In genomic region chr8:123411246-123411645, GRCm38 (mm10) we compare ENCODE assay signal across 8 mouse cellular contexts. TPM values are rescaled to one million over a fixed set of nuclear protein-coding genes. Genes with fewer than 3 reads are reported as not detected.
DNase-seq lines count a peak whose midpoint lies in the region; ATAC-seq and TF ChIP-seq lines count a peak whose summit lies in the region.

Gene Tubb3, plus strand, starts transcription at chr8:123411424.

- H3K4me2 ChIP-seq in forebrain, embryonic 15.5 days (replicated peaks): peak within 1 kb of the TSS; percentile 88
- peak within 1 kb of the TSS; percentile 89 for H3K4me2 ChIP-seq in midbrain, postnatal 0 days (ENCODE audit: low read depth, low read length, poor library complexity, severe bottlenecking)

- peak within 1 kb of the TSS; percentile 95 for H3K27ac ChIP-seq in forebrain, embryonic 15.5 days (replicated peaks)
- H3K27ac ChIP-seq in midbrain, postnatal 0 days (ENCODE audit: low read depth, low read length): peak within 1 kb of the TSS; percentile 98
- H3K27ac ChIP-seq in testis, adult 2 months (ENCODE audit: control insufficient read depth, insufficient read depth, low read depth, low read length): peak within 1 kb of the TSS; percentile 60

- ATAC-seq in forebrain, embryonic 15.5 days (replicated peaks): peak; percentile 94
- ATAC-seq in midbrain, postnatal 0 days (ENCODE audit: low FRiP score): peak; percentile 90

- no peaks in the 10 kb centered on the region for H3K9me3 ChIP-seq in forebrain, embryonic 15.5 days
- H3K9me3 ChIP-seq in midbrain, postnatal 0 days (ENCODE audit: low read length): no peaks in the 10 kb centered on the region

- DNase-seq in urinary bladder, adult 2 months (ENCODE audit: low spot score): peak; percentile 23
- no peak for DNase-seq in urinary bladder, adult 18-20 months (ENCODE audit: low spot score in 2 of 2)
- DNase-seq in cerebellum, adult 18-20 months: peak; percentile 94 to 96
- peak; percentile 78 for DNase-seq in induced T-regulatory cell, adult 2 months (ENCODE audit: low read depth)
- peak; percentile 90 to 96 for DNase-seq in left cerebral cortex, postnatal 25 days (ENCODE audit: low spot score in 2 of 2)
- DNase-seq in midbrain, postnatal 0 days (ENCODE audit: low spot score): peak; percentile 97

- no peaks in the 10 kb centered on the region for H3K36me3 ChIP-seq in forebrain, embryonic 15.5 days
- no peaks in the 10 kb centered on the region for H3K36me3 ChIP-seq in midbrain, postnatal 0 days (ENCODE audit: insufficient read depth, low read length)
- no peaks in the 10 kb centered on the region for H3K36me3 ChIP-seq in testis, adult 2 months (ENCODE audit: control insufficient read depth, insufficient read depth, low read length)

- no peak for TF ChIP-seq CTCF in midbrain, postnatal 0 days (IDR thresholded peaks at IDR 0.05)
- no peak for TF ChIP-seq CTCF in testis, adult 2 months (IDR thresholded peaks at IDR 0.05; ENCODE audit: control insufficient read depth, insufficient read depth, insufficient replicate concordance, low read depth, low read length)

- peak within 1 kb of the TSS; percentile 95 for H3K4me3 ChIP-seq in forebrain, embryonic 15.5 days
- H3K4me3 ChIP-seq in midbrain, postnatal 0 days (ENCODE audit: low read depth, low read length): peak within 1 kb of the TSS; percentile 47
- H3K4me3 ChIP-seq in testis, adult 2 months (ENCODE audit: control insufficient read depth, low read depth, low read length): peak within 1 kb of the TSS; percentile 78

- H3K9ac ChIP-seq in forebrain, embryonic 15.5 days (replicated peaks): peak within 1 kb of the TSS; percentile 99
- peak within 1 kb of the TSS; percentile 77 for H3K9ac ChIP-seq in midbrain, postnatal 0 days (replicated peaks; ENCODE audit: low read length, poor library complexity, severe bottlenecking)

- 2% methylated on average over 29 of the region's 29 CpGs for WGBS in forebrain, embryonic 15.5 days
- under 1% methylated on average over 29 of the region's 29 CpGs for WGBS in midbrain, postnatal 0 days

- peaks cover 35% of the 10 kb centered on the region for H3K4me1 ChIP-seq in forebrain, embryonic 15.5 days
- peaks cover 14% of the 10 kb centered on the region for H3K4me1 ChIP-seq in midbrain, postnatal 0 days (ENCODE audit: insufficient read depth, low read length)
- H3K4me1 ChIP-seq in testis, adult 2 months (ENCODE audit: control insufficient read depth, insufficient read depth, low read length): peaks cover 14% of the 10 kb centered on the region

- TF ChIP-seq POLR2A in testis, adult 2 months (IDR thresholded peaks at IDR 0.05; ENCODE audit: control insufficient read depth, low read depth, low read length): peak; percentile 67

- H3K27me3 ChIP-seq in forebrain, embryonic 15.5 days: no peaks in the 10 kb centered on the region
- no peaks in the 10 kb centered on the region for H3K27me3 ChIP-seq in midbrain, postnatal 0 days (ENCODE audit: insufficient read depth, low read length)
- no peaks in the 10 kb centered on the region for H3K27me3 ChIP-seq in testis, adult 2 months (ENCODE audit: control insufficient read depth, insufficient read depth, low read length)

- intact Hi-C loops in left cerebral cortex, postnatal 25 days (cut with DNase I): no loop called here

RNA-seq across cellular contexts. Expression of gene Tubb3, which starts in this region (rescaled TPM):
- 3.6 and 3.7 TPM in 2 replicates for polyA plus RNA-seq in urinary bladder, adult 2 months (2012; rRNA removed)
- polyA plus RNA-seq in forebrain, embryonic 15.5 days (2015; fragmentation: Nextera tagmentation; extraction: Ambion mirVana): 1,822 and 1,823 TPM in 2 replicates
- 100 to 1,000 TPM; 447 to 452 TPM for total RNA-seq in left cerebral cortex, postnatal 25 days (2021)
- total RNA-seq in midbrain, postnatal 0 days (2014; rRNA removed): 3,827 and 3,963 TPM in 2 replicates
- polyA plus RNA-seq in midbrain, postnatal 0 days (2015; fragmentation: Nextera tagmentation; extraction: Ambion mirVana): 1,921 and 2,058 TPM in 2 replicates
- polyA plus RNA-seq in testis, adult 2 months (2012; rRNA removed): 43.5 and 48.7 TPM in 2 replicates

Comparison
In these comparisons a context has a peak if more than half of its experiments do, and no peak if none do; other contexts are left out.
1. RNA of gene Tubb3 (polyA plus RNA-seq): 1,921 to 2,058 TPM in midbrain, postnatal 0 days and 1,822 to 1,823 TPM in forebrain, embryonic 15.5 days; 43.5 to 48.7 TPM in testis, adult 2 months and 3.6 to 3.7 TPM in urinary bladder, adult 2 months; every median in the first group is over 10 times any median in the second.
2. DNase-seq: peak in urinary bladder, adult 2 months (single experiment), cerebellum, adult 18-20 months (2 of 2), induced T-regulatory cell, adult 2 months (single experiment), left cerebral cortex, postnatal 25 days (2 of 2) and midbrain, postnatal 0 days (single experiment); none in urinary bladder, adult 18-20 months (0 of 2).
3. Peak in every context shown above with its lines, with median percentiles within 50 percentile points of each other: H3K27ac ChIP-seq and H3K4me3 ChIP-seq.